Mouse (Mus musculus) lung, postnatal 0 days (tissue): ENCODE results near the gene Nr4a1. TPM values are rescaled to one million over a fixed set of nuclear protein-coding genes. Genes with fewer than 3 reads are reported as not detected.

Experiments used
- ATAC-seq: fragments of 200-750 bp; cut with Nextera tagmentation; 2 replicates; pipeline ENCODE4 v1.8.0; 2017; ENCODE audit warnings: moderate library complexity
- DNase-seq: peaks from one replicate; pipeline ENCODE4 v3.0.0-alpha.2; 2016; ENCODE audit warnings: low spot score
- H3K27ac ChIP-seq: fragments of 300-500 bp; sonication (generic); 2 replicates; pipeline ENCODE4 v1.5.1; 2014; ENCODE audit warnings: antibody characterized with exemption, mild to moderate bottlenecking, low read length, mixed read lengths
- H3K27me3 ChIP-seq: fragments of 300-500 bp; sonication (generic); replicated peaks from 2 replicates; pipeline ENCODE4 v1.6.1; 2014; ENCODE audit warnings: low read length, mixed read lengths; ENCODE audit not compliant: insufficient read depth
- H3K36me3 ChIP-seq: fragments of 300-500 bp; sonication (generic); 2 replicates; pipeline ENCODE4 v1.6.1; 2014; ENCODE audit warnings: low read length, mixed read lengths; ENCODE audit not compliant: insufficient read depth
- H3K4me1 ChIP-seq: fragments of 300-500 bp; sonication (generic); 2 replicates; pipeline ENCODE4 v1.6.1; 2014; ENCODE audit warnings: antibody characterized with exemption, low read depth, low read length, mixed read lengths; ENCODE audit not compliant: insufficient read depth
- H3K4me2 ChIP-seq: fragments of 300-500 bp; sonication (generic); replicated peaks from 2 replicates; pipeline ENCODE4 v1.6.1; 2014; ENCODE audit warnings: low read depth, mild to moderate bottlenecking, low read length, moderate library complexity, mixed read lengths
- H3K4me3 ChIP-seq: fragments of 300-500 bp; sonication (generic); 2 replicates; pipeline ENCODE4 v1.5.1; 2014; ENCODE audit warnings: low read depth, low read length
- H3K9ac ChIP-seq: fragments of 300-500 bp; sonication (generic); replicated peaks from 2 replicates; pipeline ENCODE4 v1.6.1; 2014; ENCODE audit warnings: low read depth, mild to moderate bottlenecking
- H3K9me3 ChIP-seq: fragments of 300-500 bp; sonication (generic); 2 replicates; pipeline ENCODE4 v1.6.1; 2016; ENCODE audit warnings: low read length, mixed read lengths
- CTCF ChIP-seq: IDR thresholded peaks from 2 replicates; pipeline ENCODE4 v1.5.1; 2016; ENCODE audit warnings: antibody characterized with exemption, mild to moderate bottlenecking
- EP300 ChIP-seq: IDR thresholded peaks from 2 replicates; pipeline ENCODE4 v1.6.1; 2016; ENCODE audit warnings: antibody characterized with exemption, mild to moderate bottlenecking, control low read depth
- whole genome bisulfite sequencing: fragments of 180-500 bp; shearing (Covaris S2); extraction: QIAGEN DNeasy Blood & Tissue Kit; methylation state at CpG from one replicate; pipeline ENCODE4 v1.1.7; 2014; 5-methylcytosine and 5-hydroxymethylcytosine counted together
- polyA plus RNA-seq: library from polyadenylated mRNA; unstranded; fragments of >200 nt; fragmentation: Nextera tagmentation; extraction: Ambion mirVana; gene quantifications from 2 replicates; pipeline ENCODE4 v1.2.1, GENCODE M21; 2015

The Nr4a1 gene
- polyA plus RNA-seq, 1 experiment from 2014 or later: 7.8 TPM

DNA sequence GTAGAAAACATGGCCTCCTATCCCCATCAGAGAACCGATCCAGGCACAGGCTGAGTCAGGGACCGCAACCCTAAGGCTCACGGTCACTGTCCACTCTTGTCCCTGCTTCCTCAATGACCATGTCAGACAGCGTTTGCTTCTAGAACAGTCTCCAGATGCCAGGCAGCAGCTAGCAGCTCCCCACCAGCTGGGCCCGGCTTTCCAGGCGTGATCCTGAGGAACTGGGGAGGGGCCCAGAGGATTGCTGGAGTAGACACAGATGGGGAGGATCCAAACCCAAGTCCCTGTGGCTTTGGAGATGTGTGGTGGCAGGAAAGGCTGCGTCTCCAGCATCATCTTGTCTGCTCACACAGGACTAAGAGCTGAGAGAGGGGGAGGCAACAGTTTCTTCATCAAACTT, 41.0 kb downstream of the Nr4a1 start:
- H3K4me2 ChIP-seq: peak overlapping the region; percentile 44
- no peak overlapping the region for H3K9ac ChIP-seq
- no peaks in the 10 kb centered on the region for H3K27me3 ChIP-seq
- peak overlapping the region; percentile 87 for H3K27ac ChIP-seq
- ATAC-seq (peak; percentile 69), DNase-seq (peak; percentile 91)
- no peak for TF ChIP-seq CTCF
- peak; percentile 50; the same call in 1 of the 2 replicates for TF ChIP-seq EP300
- peaks cover 9% of the 10 kb centered on the region for H3K36me3 ChIP-seq
- WGBS: 46% methylated on average over 7 of the region's 7 CpGs
- no peaks in the 10 kb centered on the region for H3K4me1 ChIP-seq
- no peaks in the 10 kb centered on the region for H3K9me3 ChIP-seq
- H3K4me3 ChIP-seq: peak overlapping the region; percentile 33; the same call in 1 of the 2 replicates

DNA sequence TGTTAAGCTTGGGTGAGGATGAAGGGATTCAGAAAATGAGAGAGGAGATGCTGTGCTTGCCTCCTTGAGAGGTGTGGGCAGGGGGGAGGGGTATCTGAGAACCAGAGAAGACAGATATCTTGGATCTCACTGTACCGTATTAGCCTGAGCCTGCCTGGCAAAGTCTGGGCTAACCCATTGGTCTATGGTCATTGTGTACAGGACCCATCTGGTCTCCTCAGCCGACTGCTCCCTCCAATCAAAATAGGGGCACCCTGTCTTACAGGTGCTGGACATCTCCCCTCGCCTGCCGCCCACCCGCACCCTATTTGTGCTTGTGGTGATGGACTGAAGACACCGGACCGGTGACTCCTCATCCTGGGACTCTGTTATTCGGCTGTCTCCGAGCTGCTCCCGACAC, 41.5 kb downstream of the Nr4a1 start:
- no peak overlapping the region for H3K9ac ChIP-seq
- no peak for TF ChIP-seq EP300
- no peak for TF ChIP-seq CTCF
- no peaks in the 10 kb centered on the region for H3K9me3 ChIP-seq
- no peaks in the 10 kb centered on the region for H3K4me1 ChIP-seq
- peaks cover 4% of the 10 kb centered on the region for H3K36me3 ChIP-seq
- no peak overlapping the region; the same call in 1 of the 2 replicates for H3K4me2 ChIP-seq
- H3K27ac ChIP-seq: peak overlapping the region; percentile 66
- DNase-seq: no peak
- WGBS: 65% methylated on average over 10 of the region's 10 CpGs
- peak; percentile 5; the same call in 1 of the 2 replicates for ATAC-seq
- no peaks in the 10 kb centered on the region for H3K27me3 ChIP-seq
- H3K4me3 ChIP-seq: no peak overlapping the region

DNA sequence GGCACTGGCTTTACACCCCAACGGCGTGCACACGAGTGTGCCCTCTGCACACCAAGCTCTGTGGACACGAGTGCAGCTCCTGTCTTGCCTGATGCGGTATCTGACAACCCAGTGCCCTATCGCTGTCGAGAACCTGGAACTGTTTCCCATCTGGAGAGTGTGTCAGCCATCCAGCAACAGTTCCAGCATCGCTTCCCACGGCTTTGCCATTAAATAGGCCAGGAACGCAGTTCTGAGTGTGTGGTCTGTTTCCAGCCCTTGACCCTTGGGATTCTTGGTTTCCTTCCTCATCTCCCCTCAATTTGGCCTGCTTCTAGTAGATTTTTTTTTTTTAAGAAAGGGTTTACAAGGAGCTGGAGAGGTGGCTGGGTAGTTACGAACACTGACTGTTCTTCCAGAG, 42.0 kb downstream of the Nr4a1 start:
- Histone ChIP-seq H3K27me3 (no peaks in the 10 kb centered on the region), H3K4me2 (no peak overlapping the region; the same call in 1 of the 2 replicates), H3K9me3 (no peaks in the 10 kb centered on the region), H3K9ac (no peak overlapping the region), H3K27ac (peak overlapping the region; percentile 66), H3K4me1 (no peaks in the 10 kb centered on the region), H3K36me3 (no peaks in the 10 kb centered on the region), H3K4me3 (no peak overlapping the region)
- WGBS: 61% methylated on average over 11 of the region's 11 CpGs
- TF ChIP-seq CTCF: no peak
- TF ChIP-seq EP300: no peak
- no peak for ATAC-seq
- DNase-seq: no peak

DNA sequence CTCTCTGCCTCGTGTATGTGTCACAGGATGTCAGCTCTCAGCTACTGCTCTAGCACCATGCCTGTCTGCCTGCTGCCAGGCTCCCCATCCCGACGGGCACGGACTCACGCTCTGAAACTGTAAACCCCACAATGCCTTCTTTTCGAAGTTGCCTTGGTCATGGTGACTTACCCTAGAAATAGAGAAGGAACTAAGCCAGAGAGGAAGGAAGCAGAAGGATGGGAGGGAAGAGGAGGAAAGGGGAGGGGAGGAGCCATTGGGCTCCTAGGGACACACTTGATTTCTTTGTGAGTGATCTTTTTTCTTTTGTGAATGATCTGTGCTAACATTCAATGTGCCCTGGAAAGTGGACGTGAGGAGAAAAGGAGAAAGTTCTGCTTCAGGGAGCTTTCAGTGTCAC, 43.9 kb downstream of the Nr4a1 start:
- WGBS: 26% methylated on average over 7 of the region's 7 CpGs
- Histone ChIP-seq H3K4me1 (no peaks in the 10 kb centered on the region), H3K9me3 (no peaks in the 10 kb centered on the region), H3K9ac (no peak overlapping the region), H3K4me3 (no peak overlapping the region), H3K36me3 (no peaks in the 10 kb centered on the region), H3K27me3 (no peaks in the 10 kb centered on the region), H3K4me2 (no peak overlapping the region), H3K27ac (no peak overlapping the region)
- ATAC-seq (no peak), DNase-seq (no peak)
- TF ChIP-seq CTCF: no peak
- TF ChIP-seq EP300: no peak

DNA sequence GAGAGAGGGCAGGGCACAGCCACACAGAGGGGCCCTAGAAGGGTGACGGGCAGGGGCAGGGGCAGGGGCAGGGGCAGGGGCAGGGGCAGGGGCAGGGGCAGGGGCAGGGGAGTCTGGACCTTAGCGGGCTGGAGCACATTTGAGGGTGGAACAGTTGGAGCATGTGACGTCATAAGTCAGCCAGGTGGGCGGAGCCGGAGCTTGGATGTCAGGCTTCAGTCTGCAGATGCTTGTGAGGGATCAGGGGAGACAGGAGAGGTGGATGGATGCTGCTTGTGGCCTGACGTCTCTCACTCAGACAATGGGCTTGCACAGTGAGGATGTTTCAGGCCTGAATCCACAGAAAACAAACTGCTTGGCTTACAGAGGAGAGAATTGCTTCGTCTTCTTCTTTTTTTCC, 44.5 kb downstream of the Nr4a1 start:
- Histone ChIP-seq H3K9ac (no peak overlapping the region), H3K36me3 (no peaks in the 10 kb centered on the region), H3K4me2 (no peak overlapping the region), H3K9me3 (no peaks in the 10 kb centered on the region), H3K4me1 (no peaks in the 10 kb centered on the region), H3K27me3 (no peaks in the 10 kb centered on the region), H3K27ac (no peak overlapping the region), H3K4me3 (no peak overlapping the region)
- WGBS: 24% methylated on average over 5 of the region's 7 CpGs
- ATAC-seq (no peak), DNase-seq (no peak)
- TF ChIP-seq CTCF (no peak), EP300 (no peak)

DNA sequence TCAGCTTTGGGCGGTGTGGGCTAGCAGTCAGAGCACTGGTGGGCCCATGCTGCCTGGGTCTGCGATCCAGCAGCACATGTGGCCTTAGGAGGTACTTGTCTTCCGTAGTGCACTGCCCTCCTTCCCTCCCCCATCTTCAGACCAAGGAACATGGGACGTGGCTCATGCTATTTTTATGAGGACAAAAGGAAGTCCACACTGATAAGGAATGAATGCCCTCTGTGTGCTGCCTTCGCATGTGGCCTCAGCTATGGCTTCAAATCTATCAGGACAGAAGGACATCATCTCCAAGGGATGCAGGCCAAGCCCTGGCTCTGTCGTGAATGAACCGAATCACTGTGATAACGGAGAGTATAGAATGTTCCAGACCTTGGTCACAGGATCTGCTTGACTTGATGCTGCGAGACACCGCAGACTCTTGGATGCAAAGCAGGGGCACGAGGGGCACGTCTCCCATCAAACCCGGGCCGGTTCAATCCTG, 45.5 kb downstream of the Nr4a1 start:
- H3K9me3 ChIP-seq: no peaks in the 10 kb centered on the region
- H3K4me1 ChIP-seq: no peaks in the 10 kb centered on the region
- H3K4me3 ChIP-seq: no peak overlapping the region
- H3K9ac ChIP-seq: no peak overlapping the region
- ATAC-seq (no peak), DNase-seq (no peak)
- no peak overlapping the region for H3K4me2 ChIP-seq
- H3K36me3 ChIP-seq: no peaks in the 10 kb centered on the region
- TF ChIP-seq EP300 (no peak), CTCF (no peak)
- no peak overlapping the region for H3K27ac ChIP-seq
- H3K27me3 ChIP-seq: no peaks in the 10 kb centered on the region
- WGBS: 57% methylated on average over 14 of the region's 14 CpGs

DNA sequence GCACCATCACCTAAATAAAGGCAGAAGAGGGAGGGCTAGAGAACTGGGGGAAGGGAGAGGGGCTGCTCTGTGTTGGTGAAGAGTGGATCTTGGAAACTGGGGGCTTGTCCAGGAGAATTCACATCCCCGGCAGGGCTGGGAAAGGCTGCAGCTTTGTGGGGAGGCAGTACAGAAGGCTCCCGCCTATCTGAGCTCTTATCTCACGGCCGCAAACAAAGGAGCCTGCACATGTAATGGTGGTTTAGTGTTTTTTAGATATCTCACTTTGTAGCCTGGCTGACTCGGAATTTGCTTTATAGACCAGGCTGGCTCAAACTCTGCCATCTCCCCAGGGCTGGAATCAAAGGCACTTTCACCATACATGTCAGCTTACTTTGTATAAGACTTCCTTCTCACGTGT, 46.1 kb downstream of the Nr4a1 start:
- H3K4me2 ChIP-seq: no peak overlapping the region
- ATAC-seq: no peak
- no peak overlapping the region for H3K27ac ChIP-seq
- H3K9ac ChIP-seq: no peak overlapping the region
- no peaks in the 10 kb centered on the region for H3K9me3 ChIP-seq
- WGBS: 54% methylated on average over 6 of the region's 6 CpGs
- no peaks in the 10 kb centered on the region for H3K36me3 ChIP-seq
- H3K4me3 ChIP-seq: no peak overlapping the region
- DNase-seq: no peak
- H3K4me1 ChIP-seq: no peaks in the 10 kb centered on the region
- H3K27me3 ChIP-seq: no peaks in the 10 kb centered on the region
- no peak for TF ChIP-seq EP300
- no peak for TF ChIP-seq CTCF
